Mouse (Mus musculus) lung, adult 2 months (tissue): Measurements from ENCODE around the gene Aldh3b1.

Experiments
- CTCF ChIP-seq: fragments of 200-500 bp; IDR thresholded peaks from 2 replicates; pipeline ENCODE4 v1.5.1; 2011; ENCODE audit warnings: mild to moderate bottlenecking, low read length, control low read depth; ENCODE audit not compliant: insufficient read depth
- POLR2A ChIP-seq: fragments of 200-500 bp; IDR thresholded peaks from 2 replicates; pipeline ENCODE4 v1.6.1; 2011; ENCODE audit warnings: low read depth, mild to moderate bottlenecking, control low read depth, low read length, borderline replicate concordance; ENCODE audit errors: extremely low read depth

- TF ChIP-seq POLR2A (no peak), CTCF (no peak)
These were observed 26.2 kb upstream of the Aldh3b1 start for GRCm38 (mm10) chr19:3955804-3956203.
